Mouse (Mus musculus) erythroblast, embryonic 14.5 days (primary cell): ENCODE results near the gene Srl.

ENCODE experiments used
- GATA1 ChIP-seq: IDR thresholded peaks from 2 replicates; pipeline ENCODE4 v1.6.1; 2012; ENCODE audit warnings: low read length, inconsistent platforms, mixed read lengths
- TAL1 ChIP-seq: IDR thresholded peaks from 3 replicates; pipeline ENCODE4 v1.6.1; 2012; ENCODE audit warnings: low read length, inconsistent platforms, mixed read lengths

DNA sequence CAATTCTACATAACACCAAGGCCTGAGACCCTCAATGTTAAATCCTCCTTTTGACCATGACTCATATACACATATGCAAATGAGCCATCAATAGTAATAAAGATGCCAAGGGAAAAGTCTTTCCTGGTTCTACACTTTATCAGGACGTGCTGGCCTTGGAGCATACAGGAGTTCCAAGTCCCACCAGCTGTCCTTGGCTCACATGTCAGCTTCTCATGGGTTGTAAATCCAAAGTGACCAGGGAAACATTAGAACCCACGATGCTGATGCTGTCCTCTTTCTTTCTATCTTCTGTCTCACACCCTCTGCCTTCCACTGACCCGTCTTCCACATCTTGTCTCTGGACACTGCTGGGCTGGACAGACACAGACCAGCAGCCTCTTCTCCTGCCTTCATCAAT lies 39.9 kb downstream of the Srl start:
- no peak for TF ChIP-seq TAL1
- no peak for TF ChIP-seq GATA1
